Mouse (Mus musculus) kidney, embryonic 14.5 days (tissue): Measurements from ENCODE around the gene Vps29. TPM values are rescaled to one million over a fixed set of nuclear protein-coding genes. Genes with fewer than 3 reads are reported as not detected.
A peak's percentile ranks its signal among the peaks of the same experiment; 100 is the strongest.
"Not testable (repeated sequence)": the region's sequence is repeated elsewhere in the genome, so short reads cannot be mapped to it uniquely, and the experiment has no call there.

Experiments
- ATAC-seq: fragments of 200-750 bp; cut with Nextera tagmentation; 2 replicates; pipeline ENCODE4 v1.8.0; 2017; ENCODE audit warnings: moderate number of reproducible peaks, mild to moderate bottlenecking, moderate TSS enrichment, moderate library complexity; ENCODE audit not compliant: low FRiP score, low TSS enrichment
- H3K27ac ChIP-seq: fragments of 300-500 bp; sonication (generic); 2 replicates; pipeline ENCODE4 v1.5.1; 2014; ENCODE audit warnings: low read depth, mild to moderate bottlenecking, low read length, moderate library complexity, mixed read lengths
- H3K27me3 ChIP-seq: fragments of 300-500 bp; sonication (generic); 2 replicates; pipeline ENCODE4 v1.6.1; 2014; ENCODE audit warnings: mild to moderate bottlenecking, low read length; ENCODE audit not compliant: control insufficient read depth, insufficient read depth
- H3K36me3 ChIP-seq: fragments of 300-500 bp; sonication (generic); 2 replicates; pipeline ENCODE4 v1.6.1; 2014; ENCODE audit warnings: low read length, mixed read lengths; ENCODE audit not compliant: control insufficient read depth, insufficient read depth
- H3K4me1 ChIP-seq: fragments of 300-500 bp; sonication (generic); 2 replicates; pipeline ENCODE4 v1.6.1; 2014; ENCODE audit warnings: low read length, mixed read lengths; ENCODE audit not compliant: control insufficient read depth, insufficient read depth
- H3K4me2 ChIP-seq: fragments of 300-500 bp; sonication (generic); replicated peaks from 2 replicates; pipeline ENCODE4 v1.6.1; 2014; ENCODE audit warnings: low read depth, mild to moderate bottlenecking, low read length
- H3K4me3 ChIP-seq: fragments of 300-500 bp; sonication (generic); 2 replicates; pipeline ENCODE4 v1.5.1; 2014; ENCODE audit warnings: mild to moderate bottlenecking, low read length
- H3K9ac ChIP-seq: fragments of 300-500 bp; sonication (generic); 2 replicates; pipeline ENCODE4 v1.6.1; 2014; ENCODE audit warnings: low read depth, mild to moderate bottlenecking, low read length, moderate library complexity
- H3K9me3 ChIP-seq: fragments of 300-500 bp; sonication (generic); 2 replicates; pipeline ENCODE4 v1.6.1; 2016; ENCODE audit warnings: low read length; ENCODE audit not compliant: control insufficient read depth
- WGBS: fragments of 180-500 bp; shearing (Covaris S2); extraction: QIAGEN DNeasy Blood & Tissue Kit; methylation state at CpG from one replicate; pipeline ENCODE4 v1.1.7; 2014; 5-methylcytosine and 5-hydroxymethylcytosine counted together
- polyA plus RNA-seq: library from polyadenylated mRNA; unstranded; fragments of >200 nt; fragmentation: Nextera tagmentation; extraction: Ambion mirVana; gene quantifications from 2 replicates; pipeline ENCODE4 v1.2.1, GENCODE M21; 2014

The Vps29 gene
- polyA plus RNA-seq, 1 experiment from 2014 or later: 224 TPM

- H3K4me1 ChIP-seq: peaks cover 9% of the 10 kb centered on the region
- H3K27ac ChIP-seq: no peak overlapping the region
- no peak overlapping the region for H3K9ac ChIP-seq
- H3K4me3 ChIP-seq: no peak overlapping the region
- H3K4me2 ChIP-seq: no peak overlapping the region
- H3K27me3 ChIP-seq: no peaks in the 10 kb centered on the region
- 42% methylated on average over 20 of the region's 20 CpGs for WGBS
- H3K36me3 ChIP-seq: peaks cover 24% of the 10 kb centered on the region
- H3K9me3 ChIP-seq: no peaks in the 10 kb centered on the region
- peak; percentile 94 for ATAC-seq
These were observed 39.1 kb upstream of the Vps29 start for GRCm38 (mm10) chr5:122314966-122315667.

GRCm38 (mm10) chr5:122317329-122318045, 36.7 kb upstream of the Vps29 start:
- Histone ChIP-seq H3K9ac (no peak overlapping the region), H3K27ac (no peak overlapping the region), H3K36me3 (peaks cover 35% of the 10 kb centered on the region), H3K4me2 (no peak overlapping the region), H3K4me3 (no peak overlapping the region), H3K9me3 (no peaks in the 10 kb centered on the region), H3K27me3 (no peaks in the 10 kb centered on the region), H3K4me1 (peaks cover 9% of the 10 kb centered on the region)
- ATAC-seq: no peak
- 78% methylated on average over 11 of the region's 11 CpGs for WGBS

GRCm38 (mm10) chr5:122318100-122318499, 36.1 kb upstream of the Vps29 start:
- no peak overlapping the region for H3K9ac ChIP-seq
- H3K4me3 ChIP-seq: no peak overlapping the region
- H3K27ac ChIP-seq: no peak overlapping the region
- 83% methylated on average over 3 of the region's 3 CpGs for WGBS
- H3K36me3 ChIP-seq: peaks cover 35% of the 10 kb centered on the region
- H3K4me1 ChIP-seq: peaks cover 9% of the 10 kb centered on the region
- no peaks in the 10 kb centered on the region for H3K27me3 ChIP-seq
- H3K9me3 ChIP-seq: no peaks in the 10 kb centered on the region
- H3K4me2 ChIP-seq: no peak overlapping the region
- no peak for ATAC-seq

GRCm38 (mm10) chr5:122318976-122319375, 35.2 kb upstream of the Vps29 start:
- 85% methylated on average over 3 of the region's 3 CpGs for whole genome bisulfite sequencing
- H3K4me2 ChIP-seq, H3K4me1 ChIP-seq, H3K27ac ChIP-seq, H3K9me3 ChIP-seq, H3K27me3 ChIP-seq, ATAC-seq, H3K4me3 ChIP-seq, H3K9ac ChIP-seq: not testable (repeated sequence)
- H3K36me3 ChIP-seq: peaks cover 32% of the 10 kb centered on the region

GRCm38 (mm10) chr5:122319474-122320204, 34.5 kb upstream of the Vps29 start:
- no peak overlapping the region for H3K4me2 ChIP-seq
- ATAC-seq: peak; percentile 13; the same call in 1 of the 2 replicates
- H3K4me1 ChIP-seq: peaks cover 6% of the 10 kb centered on the region
- no peak overlapping the region for H3K9ac ChIP-seq
- 82% methylated on average over 14 of the region's 14 CpGs for WGBS
- H3K9me3 ChIP-seq: no peaks in the 10 kb centered on the region
- no peak overlapping the region for H3K4me3 ChIP-seq
- no peaks in the 10 kb centered on the region for H3K27me3 ChIP-seq
- H3K36me3 ChIP-seq: peaks cover 39% of the 10 kb centered on the region
- no peak overlapping the region for H3K27ac ChIP-seq

- Histone ChIP-seq H3K9ac (no peak overlapping the region), H3K4me3 (no peak overlapping the region), H3K4me1 (peaks cover under 1% of the 10 kb centered on the region; the same call in 1 of the 2 replicates), H3K27ac (no peak overlapping the region), H3K4me2 (no peak overlapping the region), H3K36me3 (peaks cover 45% of the 10 kb centered on the region), H3K27me3 (no peaks in the 10 kb centered on the region), H3K9me3 (no peaks in the 10 kb centered on the region)
- WGBS: 45% methylated on average over 12 of the region's 12 CpGs
- peak; percentile 75 for ATAC-seq
These were observed 33.9 kb upstream of the Vps29 start for GRCm38 (mm10) chr5:122320205-122320781.

GRCm38 (mm10) chr5:122323523-122323922, 30.6 kb upstream of the Vps29 start:
- ATAC-seq: no peak
- no peak overlapping the region for H3K27ac ChIP-seq
- 86% methylated on average over 8 of the region's 8 CpGs for WGBS
- H3K27me3 ChIP-seq: no peaks in the 10 kb centered on the region
- no peaks in the 10 kb centered on the region for H3K9me3 ChIP-seq
- no peak overlapping the region for H3K4me2 ChIP-seq
- H3K9ac ChIP-seq: no peak overlapping the region
- H3K4me1 ChIP-seq: no peaks in the 10 kb centered on the region
- H3K36me3 ChIP-seq: peaks cover 47% of the 10 kb centered on the region
- no peak overlapping the region for H3K4me3 ChIP-seq

GRCm38 (mm10) chr5:122324608-122325431, 29.3 kb upstream of the Vps29 start:
- no peak overlapping the region for H3K9ac ChIP-seq
- H3K27me3 ChIP-seq: no peaks in the 10 kb centered on the region
- H3K4me3 ChIP-seq: no peak overlapping the region
- H3K4me1 ChIP-seq: no peaks in the 10 kb centered on the region
- H3K9me3 ChIP-seq: no peaks in the 10 kb centered on the region
- 89% methylated on average over 23 of the region's 23 CpGs for WGBS
- H3K36me3 ChIP-seq: peaks cover 47% of the 10 kb centered on the region
- H3K4me2 ChIP-seq: no peak overlapping the region
- no peak overlapping the region for H3K27ac ChIP-seq
- no peak for ATAC-seq
